Mouse (Mus musculus): Measurements from ENCODE around the gene Atp8a2. TPM values are rescaled to one million over a fixed set of nuclear protein-coding genes. Genes with fewer than 3 reads are reported as not detected.

Gene Atp8a2
- polyA plus RNA-seq, 1 experiment from 2014 or later: not detected

- DNase-seq (ENCODE audit: low read depth, low spot score): peak; percentile 15
- ChIA-PET CTCF (no interaction called here), POLR2A (no interaction called here)
- peaks cover 9% of the 10 kb centered on the region for H3K27me3 ChIP-seq
- in situ Hi-C loops (cut with MboI; ENCODE audit: low pct_unique_long_range_greater_than_20kb): no loop called here
- peak; percentile 57 for ATAC-seq
- TF ChIP-seq CTCF (IDR thresholded peaks at IDR 0.05): no peak
Observed at GRCm38 (mm10) chr14:60188201-60188825, 8.7 kb downstream of the Atp8a2 start.

GRCm38 (mm10) chr14:60181306-60181705, 15.7 kb downstream of the Atp8a2 start:
- in situ Hi-C loops (cut with MboI; ENCODE audit: low pct_unique_long_range_greater_than_20kb): no loop called here
- ATAC-seq (no peak), DNase-seq (ENCODE audit: low read depth, low spot score) (no peak)
- peaks cover 39% of the 10 kb centered on the region for H3K27me3 ChIP-seq
- POLR2A ChIA-PET: no interaction called here
- CTCF ChIA-PET: no interaction called here
- TF ChIP-seq CTCF (IDR thresholded peaks at IDR 0.05): no peak

- peaks cover 52% of the 10 kb centered on the region for H3K27me3 ChIP-seq
- POLR2A ChIA-PET: no interaction called here
- ATAC-seq (no peak), DNase-seq (ENCODE audit: low read depth, low spot score) (no peak)
- CTCF ChIA-PET: no interaction called here
- in situ Hi-C loops (cut with MboI; ENCODE audit: low pct_unique_long_range_greater_than_20kb): no loop called here
- TF ChIP-seq CTCF (IDR thresholded peaks at IDR 0.05): no peak
Observed at GRCm38 (mm10) chr14:60178571-60178955, 18.4 kb downstream of the Atp8a2 start.

DNA sequence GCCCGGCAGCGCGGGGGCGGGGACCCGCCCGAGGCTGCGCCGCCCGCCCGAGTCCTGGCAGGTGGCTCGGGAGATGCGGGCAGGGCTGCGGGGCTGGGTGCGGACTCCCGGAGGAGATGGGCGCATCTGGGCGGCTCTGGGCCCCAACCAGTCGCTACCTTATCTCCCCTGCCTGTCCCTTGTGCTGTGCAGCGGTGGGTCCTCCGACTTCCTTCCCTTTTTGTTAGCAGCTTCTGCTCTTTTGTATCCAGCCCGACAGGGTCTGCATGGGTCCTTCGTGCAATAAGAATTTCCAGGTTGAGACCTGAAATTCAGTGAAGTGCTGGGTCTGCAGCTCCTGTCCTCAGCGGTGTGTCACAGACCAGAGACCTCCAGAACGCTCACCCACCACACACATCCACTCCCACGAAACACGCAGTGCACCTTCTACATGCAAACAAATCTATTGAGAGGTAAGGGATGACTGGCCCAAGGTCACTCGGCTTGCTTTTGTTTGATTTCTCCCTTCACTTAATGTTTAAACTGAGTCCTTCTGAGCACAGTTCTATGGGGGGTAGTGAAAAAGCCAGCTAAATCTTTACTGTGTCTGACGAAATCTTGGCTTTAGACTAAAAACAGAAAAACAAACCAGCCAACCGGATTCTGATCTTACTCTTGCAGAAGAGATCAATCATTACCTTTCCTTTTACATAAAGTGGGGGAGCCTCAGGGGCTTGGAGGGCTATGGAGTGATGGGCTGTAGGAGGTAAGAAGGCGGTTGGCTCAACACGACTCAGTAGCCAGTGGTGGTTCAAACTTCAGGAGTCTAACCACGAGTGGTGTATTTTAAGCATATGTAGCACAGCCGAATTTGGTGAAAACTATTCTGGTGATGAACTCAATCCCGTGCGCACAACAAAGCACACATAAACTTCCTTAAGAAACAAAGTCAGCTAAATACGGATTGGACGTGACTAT, 19.1 kb downstream of the Atp8a2 start:
- peaks cover 52% of the 10 kb centered on the region for H3K27me3 ChIP-seq
- DNase-seq (ENCODE audit: low read depth, low spot score): no peak
- ChIA-PET POLR2A (no interaction called here), CTCF (no interaction called here)
- in situ Hi-C loops (cut with MboI; ENCODE audit: low pct_unique_long_range_greater_than_20kb): no loop called here
- TF ChIP-seq CTCF (IDR thresholded peaks at IDR 0.05): no peak
- ATAC-seq: no peak

DNA sequence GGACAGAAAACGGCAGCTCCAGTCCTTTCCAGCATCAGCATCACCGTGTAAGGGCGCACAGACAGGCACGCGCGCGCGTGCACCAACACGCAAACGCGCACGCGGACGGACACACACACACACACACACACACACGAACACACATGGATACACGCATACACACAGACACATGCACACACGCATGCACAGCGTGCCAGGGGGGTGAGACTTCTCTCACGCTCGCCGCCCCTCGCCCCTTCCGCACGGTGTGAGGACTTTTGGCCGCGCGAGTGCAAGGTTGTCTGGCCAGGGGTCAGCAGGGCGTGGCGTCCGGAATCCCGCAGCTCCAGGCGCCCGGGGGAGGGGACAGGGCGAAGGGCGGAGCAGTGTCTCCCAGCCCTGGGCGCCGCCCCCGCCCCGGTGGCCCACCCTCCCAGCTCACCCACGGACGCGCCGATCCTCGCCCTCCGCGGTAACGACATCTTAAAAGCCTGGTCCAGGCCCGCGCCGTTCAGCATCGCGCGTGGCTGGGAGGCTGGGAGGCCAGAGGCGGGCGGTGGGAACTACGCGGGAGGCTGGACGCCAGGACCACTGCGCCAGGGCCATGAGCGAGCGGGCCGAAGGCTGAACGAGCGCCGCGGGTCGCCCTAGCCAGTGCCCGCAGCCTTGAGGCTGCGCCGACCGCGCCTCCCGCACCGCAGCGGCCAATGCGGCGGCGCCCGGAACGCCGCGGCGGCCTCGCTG, 19.9 kb downstream of the Atp8a2 start:
- peak; percentile 47 for ATAC-seq
- CTCF ChIA-PET: no interaction called here
- H3K27me3 ChIP-seq: peaks cover 58% of the 10 kb centered on the region
- POLR2A ChIA-PET: no interaction called here
- TF ChIP-seq CTCF (IDR thresholded peaks at IDR 0.05): no peak
- DNase-seq (ENCODE audit: low read depth, low spot score): no peak
- in situ Hi-C loops (cut with MboI; ENCODE audit: low pct_unique_long_range_greater_than_20kb): no loop called here

GRCm38 (mm10) chr14:60176469-60176890, 20.5 kb downstream of the Atp8a2 start:
- ATAC-seq (no peak), DNase-seq (ENCODE audit: low read depth, low spot score) (no peak)
- peaks cover 64% of the 10 kb centered on the region for H3K27me3 ChIP-seq
- in situ Hi-C loops (cut with MboI; ENCODE audit: low pct_unique_long_range_greater_than_20kb): no loop called here
- TF ChIP-seq CTCF (IDR thresholded peaks at IDR 0.05): no peak
- POLR2A ChIA-PET: no interaction called here
- CTCF ChIA-PET: no interaction called here

- ATAC-seq: no peak
- ChIA-PET POLR2A (no interaction called here), CTCF (no interaction called here)
- DNase-seq (ENCODE audit: low read depth, low spot score): no peak
- H3K27me3 ChIP-seq: peaks cover 64% of the 10 kb centered on the region
- no peak for TF ChIP-seq CTCF (IDR thresholded peaks at IDR 0.05)
- in situ Hi-C loops (cut with MboI; ENCODE audit: low pct_unique_long_range_greater_than_20kb): no loop called here
Observed at GRCm38 (mm10) chr14:60172286-60173055, 24.5 kb downstream of the Atp8a2 start.

DNA sequence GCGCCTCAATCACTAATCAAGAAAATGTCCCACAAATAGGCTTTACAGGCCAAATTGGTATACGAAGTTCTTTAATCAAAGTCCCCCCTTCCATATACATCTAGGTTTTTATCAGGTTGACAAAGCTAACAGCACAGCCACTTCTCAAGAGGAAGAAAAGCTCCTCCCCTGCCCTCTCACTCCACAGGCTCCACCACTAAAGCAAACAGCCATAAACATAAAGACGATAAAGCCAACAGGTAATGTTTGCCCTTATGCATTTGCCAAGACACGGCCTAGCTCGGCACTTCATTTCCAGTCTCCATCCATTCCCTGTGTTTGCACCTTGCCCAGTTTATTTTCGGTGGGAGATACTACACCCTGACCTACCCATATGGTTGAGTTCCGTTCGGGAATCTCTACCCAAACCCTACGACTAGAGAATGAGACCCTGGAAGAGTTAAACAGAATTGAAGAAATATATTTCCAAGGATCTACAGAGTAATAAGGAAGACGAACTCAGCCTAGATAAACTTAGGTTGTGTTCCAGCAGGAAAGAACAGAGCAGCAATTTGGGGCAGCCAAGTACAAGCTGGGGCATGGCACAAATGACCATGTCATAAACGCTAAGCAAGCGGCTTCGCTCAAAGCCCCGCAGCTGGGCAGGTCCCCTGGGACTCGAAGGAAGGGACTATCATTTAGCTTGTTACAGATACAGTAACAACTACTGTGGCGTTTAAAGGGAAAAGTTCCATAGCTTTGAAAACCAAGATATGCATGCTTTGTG, 26.0 kb downstream of the Atp8a2 start:
- no peak for ATAC-seq
- in situ Hi-C loops (cut with MboI; ENCODE audit: low pct_unique_long_range_greater_than_20kb): no loop called here
- POLR2A ChIA-PET: no interaction called here

GRCm38 (mm10) chr14:60163367-60163766, 33.6 kb downstream of the Atp8a2 start:
- ChIA-PET POLR2A (interaction anchor here (0.5 kb wide), 1 partner anchor 10 kb away, joined by 4 read pairs; no protein-coding TSS in a partner anchor), CTCF (no interaction called here)
- TF ChIP-seq CTCF (IDR thresholded peaks at IDR 0.05): no peak
- in situ Hi-C loops (cut with MboI; ENCODE audit: low pct_unique_long_range_greater_than_20kb): no loop called here
- H3K27me3 ChIP-seq: peaks cover 28% of the 10 kb centered on the region
- ATAC-seq: no peak
- DNase-seq (ENCODE audit: low read depth, low spot score): no peak

More for the DNA sequence above, 26.0 kb downstream of the Atp8a2 start:
- no peak for TF ChIP-seq CTCF (IDR thresholded peaks at IDR 0.05)
- peaks cover 61% of the 10 kb centered on the region for H3K27me3 ChIP-seq
- CTCF ChIA-PET: no interaction called here
- DNase-seq (ENCODE audit: low read depth, low spot score): no peak

- POLR2A ChIA-PET: no interaction called here
- CTCF ChIA-PET: interaction anchor here (1.6 kb wide), 1 partner anchor 17 kb away, joined by 3 read pairs; no protein-coding TSS in a partner anchor
Observed at GRCm38 (mm10) chr14:60152373-60152772, 44.6 kb downstream of the Atp8a2 start.

More at GRCm38 (mm10) chr14:60152373-60152772, 44.6 kb downstream of the Atp8a2 start:
- in situ Hi-C loops (cut with MboI; ENCODE audit: low pct_unique_long_range_greater_than_20kb): no loop called here
- no peak for TF ChIP-seq CTCF (IDR thresholded peaks at IDR 0.05)
- peaks cover 22% of the 10 kb centered on the region for H3K27me3 ChIP-seq
- ATAC-seq: no peak
- DNase-seq (ENCODE audit: low read depth, low spot score): no peak

Data from Patski (cell line).